Mouse (Mus musculus): Measurements from ENCODE around the gene Misp. TPM values are rescaled to one million over a fixed set of nuclear protein-coding genes. Genes with fewer than 3 reads are reported as not detected.
A peak's percentile ranks its signal among the peaks of the same experiment; 100 is the strongest.

Misp gene
- polyA plus RNA-seq, 1 experiment: 0.41 TPM

DNA sequence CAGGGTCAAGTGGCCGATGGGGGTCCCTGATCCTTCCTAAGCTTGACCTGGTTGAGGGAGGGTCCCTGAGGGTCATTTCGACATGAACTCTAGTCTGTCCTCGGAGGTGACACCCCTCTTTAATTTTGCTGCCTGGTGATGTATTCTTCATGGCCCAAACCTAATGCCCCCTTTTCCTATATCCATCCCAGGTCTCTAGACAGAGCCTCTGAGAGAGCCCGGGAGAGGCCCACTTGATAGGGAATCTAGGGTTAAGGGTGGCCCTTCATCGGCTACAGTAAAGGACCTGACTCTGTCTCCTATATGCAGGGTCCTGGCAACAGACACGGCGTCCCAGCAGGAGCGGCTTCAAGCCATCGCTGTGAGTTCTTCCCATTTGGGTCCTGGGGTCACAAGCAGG is 14.5 kb upstream of the Misp start:
- DNase-seq: no peak
- Histone ChIP-seq H3K27ac (ENCODE audit: insufficient read depth, low read length) (peak overlapping the region; percentile 65), H3K4me3 (replicated peaks; ENCODE audit: insufficient read depth, low read depth, low read length) (no peak overlapping the region), H3K4me1 (ENCODE audit: control insufficient read depth, insufficient read depth, low read length) (peaks cover 58% of the 10 kb centered on the region), H3K27me3 (ENCODE audit: control insufficient read depth, insufficient read depth, low read length) (no peaks in the 10 kb centered on the region)
- no peak for TF ChIP-seq POLR2A (IDR thresholded peaks at IDR 0.05; ENCODE audit: borderline replicate concordance, insufficient read depth, low read length)
- TF ChIP-seq CTCF (IDR thresholded peaks at IDR 0.05; ENCODE audit: borderline replicate concordance, insufficient read depth, low read depth, low read length): no peak
- 73% methylated on average over 9 of the region's 9 CpGs for WGBS

DNA sequence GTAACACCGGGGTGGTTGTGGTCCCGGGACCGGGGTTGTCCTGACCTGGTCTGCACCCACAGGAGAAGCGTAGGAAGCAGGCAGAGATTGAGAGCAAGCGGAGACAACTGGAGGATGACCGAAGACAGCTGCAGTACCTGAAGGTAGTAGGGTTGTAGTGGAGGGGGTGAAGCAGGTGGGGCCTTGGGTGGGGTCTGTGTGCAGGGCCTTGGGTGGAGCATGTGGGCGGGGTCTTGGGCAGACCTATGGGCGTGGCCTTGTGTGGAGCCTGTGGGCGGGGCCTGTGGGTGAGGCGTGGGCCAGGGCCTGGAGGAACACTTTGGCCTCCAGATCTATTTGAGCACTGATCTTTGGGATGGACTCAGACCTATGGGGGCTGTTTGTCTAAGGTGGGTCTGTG is 13.8 kb upstream of the Misp start:
- no peaks in the 10 kb centered on the region for H3K27me3 ChIP-seq (ENCODE audit: control insufficient read depth, insufficient read depth, low read length)
- TF ChIP-seq POLR2A (IDR thresholded peaks at IDR 0.05; ENCODE audit: borderline replicate concordance, insufficient read depth, low read length): no peak
- TF ChIP-seq CTCF (IDR thresholded peaks at IDR 0.05; ENCODE audit: borderline replicate concordance, insufficient read depth, low read depth, low read length): no peak
- 82% methylated on average over 10 of the region's 10 CpGs for WGBS

DNA sequence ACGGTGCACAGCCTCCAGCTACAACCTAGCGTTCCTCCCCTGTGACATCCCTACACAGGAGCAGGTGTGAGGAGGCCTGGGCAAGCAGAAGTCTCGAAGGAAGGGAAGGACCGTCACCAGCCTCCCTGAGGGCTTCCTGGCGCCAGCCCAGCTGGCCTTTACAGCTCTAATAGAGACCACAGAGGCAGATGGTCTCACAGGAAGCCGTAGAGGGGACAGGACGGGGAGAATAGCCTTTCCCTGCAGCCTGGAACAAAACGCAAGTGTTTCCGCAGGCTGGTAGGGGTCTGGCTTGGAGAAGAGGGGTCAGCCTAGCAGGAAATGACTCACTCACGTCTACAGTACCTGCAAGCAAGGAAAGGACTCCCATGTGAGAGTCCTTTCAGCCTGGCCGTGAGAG is 13.0 kb upstream of the Misp start:
- Histone ChIP-seq H3K27ac (ENCODE audit: insufficient read depth, low read length) (peak overlapping the region; percentile 63), H3K27me3 (ENCODE audit: control insufficient read depth, insufficient read depth, low read length) (no peaks in the 10 kb centered on the region)
- peak; percentile 61 to 69 for DNase-seq

More for the DNA sequence above, 13.8 kb upstream of the Misp start:
- Histone ChIP-seq H3K4me3 (replicated peaks; ENCODE audit: insufficient read depth, low read depth, low read length) (no peak overlapping the region), H3K4me1 (ENCODE audit: control insufficient read depth, insufficient read depth, low read length) (peaks cover 53% of the 10 kb centered on the region), H3K27ac (ENCODE audit: insufficient read depth, low read length) (peak overlapping the region; percentile 65)
- DNase-seq: no peak

GRCm38 (mm10) chr10:79808728-79809127 is 12.1 kb upstream of the Misp start:
- 89% methylated on average over 11 of the region's 11 CpGs for WGBS
- Histone ChIP-seq H3K27ac (ENCODE audit: insufficient read depth, low read length) (0 out of 2 replicates have a peak overlapping the region, but pooled peaks have one; percentile 63), H3K4me1 (ENCODE audit: control insufficient read depth, insufficient read depth, low read length) (peaks cover 40% of the 10 kb centered on the region), H3K4me3 (replicated peaks; ENCODE audit: insufficient read depth, low read depth, low read length) (no peak overlapping the region), H3K27me3 (ENCODE audit: control insufficient read depth, insufficient read depth, low read length) (no peaks in the 10 kb centered on the region)
- no peak for DNase-seq
- no peak for TF ChIP-seq CTCF (IDR thresholded peaks at IDR 0.05; ENCODE audit: borderline replicate concordance, insufficient read depth, low read depth, low read length)
- TF ChIP-seq POLR2A (IDR thresholded peaks at IDR 0.05; ENCODE audit: borderline replicate concordance, insufficient read depth, low read length): no peak

More for the DNA sequence above, 13.0 kb upstream of the Misp start:
- TF ChIP-seq POLR2A (IDR thresholded peaks at IDR 0.05; ENCODE audit: borderline replicate concordance, insufficient read depth, low read length) (no peak), CTCF (IDR thresholded peaks at IDR 0.05; ENCODE audit: borderline replicate concordance, insufficient read depth, low read depth, low read length) (no peak)
- peaks cover 44% of the 10 kb centered on the region for H3K4me1 ChIP-seq (ENCODE audit: control insufficient read depth, insufficient read depth, low read length)
- H3K4me3 ChIP-seq (replicated peaks; ENCODE audit: insufficient read depth, low read depth, low read length): no peak overlapping the region
- 5% methylated on average over 11 of the region's 11 CpGs for WGBS

GRCm38 (mm10) chr10:79811736-79812637 is 8.8 kb upstream of the Misp start:
- H3K4me1 ChIP-seq (ENCODE audit: control insufficient read depth, insufficient read depth, low read length): peaks cover 14% of the 10 kb centered on the region
- WGBS: 31% methylated on average over 15 of the region's 15 CpGs
- TF ChIP-seq CTCF (IDR thresholded peaks at IDR 0.05; ENCODE audit: borderline replicate concordance, insufficient read depth, low read depth, low read length) (peak; percentile 98), POLR2A (IDR thresholded peaks at IDR 0.05; ENCODE audit: borderline replicate concordance, insufficient read depth, low read length) (no peak)

DNA sequence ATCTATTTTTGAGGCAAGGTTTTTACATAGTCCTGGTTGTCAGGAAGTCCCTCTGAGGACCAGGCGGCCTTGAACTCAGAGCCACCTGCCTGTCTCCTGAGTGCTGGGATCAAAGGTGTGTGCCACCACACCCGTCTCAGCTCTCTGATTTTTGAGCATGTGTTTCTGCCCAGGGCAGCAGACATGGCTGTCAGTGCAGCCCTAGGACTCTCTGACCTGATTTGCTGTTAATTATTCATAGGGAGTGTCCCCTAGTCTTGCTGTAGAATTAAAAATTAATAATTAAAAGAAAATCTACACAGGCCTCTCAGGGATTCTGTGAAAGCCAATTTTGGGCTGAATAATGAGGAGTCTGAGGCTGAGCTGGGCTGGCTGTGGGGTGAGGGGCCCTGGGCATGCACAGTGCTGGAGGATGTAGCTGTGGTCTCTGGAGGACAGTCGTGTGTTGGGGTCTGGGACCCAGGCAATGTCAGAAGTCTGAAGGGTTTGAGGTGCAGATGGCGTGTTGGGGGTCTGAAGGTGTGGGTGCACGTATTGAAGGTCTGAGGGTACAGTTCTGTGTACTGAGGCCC is 6.4 kb upstream of the Misp start:
- H3K4me1 ChIP-seq (ENCODE audit: control insufficient read depth, insufficient read depth, low read length): no peaks in the 10 kb centered on the region
- H3K4me3 ChIP-seq (replicated peaks; ENCODE audit: insufficient read depth, low read depth, low read length): no peak overlapping the region
- 94% methylated on average over 5 of the region's 5 CpGs for WGBS
- no peaks in the 10 kb centered on the region for H3K27me3 ChIP-seq (ENCODE audit: control insufficient read depth, insufficient read depth, low read length)
- no peak for TF ChIP-seq CTCF (IDR thresholded peaks at IDR 0.05; ENCODE audit: borderline replicate concordance, insufficient read depth, low read depth, low read length)
- no peak for TF ChIP-seq POLR2A (IDR thresholded peaks at IDR 0.05; ENCODE audit: borderline replicate concordance, insufficient read depth, low read length)
- DNase-seq: no peak
- H3K27ac ChIP-seq (ENCODE audit: insufficient read depth, low read length): no peak overlapping the region

More at GRCm38 (mm10) chr10:79811736-79812637, 8.8 kb upstream of the Misp start:
- Histone ChIP-seq H3K27ac (ENCODE audit: insufficient read depth, low read length) (no peak overlapping the region), H3K4me3 (replicated peaks; ENCODE audit: insufficient read depth, low read depth, low read length) (no peak overlapping the region), H3K27me3 (ENCODE audit: control insufficient read depth, insufficient read depth, low read length) (no peaks in the 10 kb centered on the region)
- peak; percentile 77 to 93 for DNase-seq

DNA sequence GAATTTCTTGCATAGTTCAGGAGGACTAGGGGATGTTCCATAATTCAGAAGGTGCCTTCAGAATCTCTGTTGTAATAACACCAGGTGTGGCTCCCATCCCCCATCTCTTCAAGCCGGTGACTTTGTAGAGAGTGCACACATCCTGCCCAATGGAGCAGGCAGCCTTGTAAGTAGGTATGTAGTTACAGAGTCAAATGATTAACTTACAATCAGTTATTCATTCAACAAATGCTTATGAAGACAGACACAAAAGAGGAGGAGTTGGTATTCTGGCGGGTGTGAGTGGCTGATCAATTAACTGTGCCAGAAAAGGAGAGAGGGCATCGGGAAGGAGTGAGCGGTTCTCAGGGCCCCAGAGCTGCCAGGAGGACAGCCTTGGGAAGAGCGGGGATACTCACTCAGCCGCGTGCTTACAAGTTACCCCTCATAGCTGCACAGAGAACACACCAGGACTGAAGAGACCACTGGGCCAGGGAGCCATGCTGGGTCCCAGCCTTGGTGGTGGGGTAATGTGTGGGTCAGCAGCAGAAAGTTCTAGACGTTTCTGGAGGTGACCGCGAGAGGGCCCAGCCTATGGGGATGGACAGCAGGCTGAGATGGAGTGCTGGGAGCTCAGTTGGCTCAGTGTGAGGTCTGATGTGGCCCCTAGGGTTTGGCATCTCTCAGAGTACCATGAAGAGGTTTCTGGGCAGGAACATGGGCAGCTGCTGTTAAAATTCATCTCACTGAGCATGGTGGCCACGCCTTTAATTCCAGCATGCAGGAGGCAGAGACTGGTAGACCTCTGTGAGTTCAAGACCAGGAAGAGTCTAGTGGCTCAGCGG is 4.9 kb upstream of the Misp start:
- no peak for TF ChIP-seq CTCF (IDR thresholded peaks at IDR 0.05; ENCODE audit: borderline replicate concordance, insufficient read depth, low read depth, low read length)
- TF ChIP-seq POLR2A (IDR thresholded peaks at IDR 0.05; ENCODE audit: borderline replicate concordance, insufficient read depth, low read length): no peak
- H3K4me3 ChIP-seq (replicated peaks; ENCODE audit: insufficient read depth, low read depth, low read length): no peak overlapping the region
- no peak for DNase-seq
- H3K27me3 ChIP-seq (ENCODE audit: control insufficient read depth, insufficient read depth, low read length): no peaks in the 10 kb centered on the region
- H3K27ac ChIP-seq (ENCODE audit: insufficient read depth, low read length): no peak overlapping the region
- no peaks in the 10 kb centered on the region for H3K4me1 ChIP-seq (ENCODE audit: control insufficient read depth, insufficient read depth, low read length)
- WGBS: 83% methylated on average over 12 of the region's 12 CpGs

Measured in cerebellum, adult 2 months (tissue).